Mouse (Mus musculus) left cerebral cortex, adult 2 months (tissue): Measurements from ENCODE around the gene Plpp3. TPM values are rescaled to one million over a fixed set of nuclear protein-coding genes. Genes with fewer than 3 reads are reported as not detected.
"Not testable (repeated sequence)": the region's sequence is repeated elsewhere in the genome, so short reads cannot be mapped to it uniquely, and the experiment has no call there.

Source experiments
- DNase-seq, 2 experiments: peaks; one replicate each; pipeline ENCODE4 v3.0.0; 2021 to 2022; ENCODE audit warnings: low spot score in 2 of 2, mixed read lengths in 1 of 2; ENCODE audit errors: extremely low spot score in 1 of 2
- H3K27ac ChIP-seq: fragments of 200-600 bp; 2 replicates; pipeline ENCODE4 v1.8.1; 2022
- H3K4me3 ChIP-seq: fragments of 200-600 bp; 2 replicates; pipeline ENCODE4 v1.8.1; 2022
- CTCF ChIP-seq: fragments of 200-600 bp; IDR thresholded peaks from 2 replicates; pipeline ENCODE4 v1.8.1; 2022; ENCODE audit warnings: antibody characterized with exemption, mild to moderate bottlenecking, moderate library complexity
- intact Hi-C: fragments of 180-260 bp; cut with DNase I; formaldehyde crosslinking; loops from one replicate; pipeline ENCODE4 v1.15.1; 2025
- total RNA-seq, 2 experiments: library from RNA; stranded (reverse); gene quantifications; 2 replicates each; pipeline ENCODE4 v1.2.3; 2021

Plpp3 gene
- total RNA-seq, 2 experiments from 2014 or later, result 153 to 180 TPM

- Histone ChIP-seq H3K4me3 (no peak overlapping the region), H3K27ac (no peak overlapping the region)
- intact Hi-C loops, result no loop called here
- DNase-seq, result no peak
- no peak for TF ChIP-seq CTCF
Measured at GRCm38 (mm10) chr4:105254365-105254764, 97.2 kb downstream of the Plpp3 start.

DNA sequence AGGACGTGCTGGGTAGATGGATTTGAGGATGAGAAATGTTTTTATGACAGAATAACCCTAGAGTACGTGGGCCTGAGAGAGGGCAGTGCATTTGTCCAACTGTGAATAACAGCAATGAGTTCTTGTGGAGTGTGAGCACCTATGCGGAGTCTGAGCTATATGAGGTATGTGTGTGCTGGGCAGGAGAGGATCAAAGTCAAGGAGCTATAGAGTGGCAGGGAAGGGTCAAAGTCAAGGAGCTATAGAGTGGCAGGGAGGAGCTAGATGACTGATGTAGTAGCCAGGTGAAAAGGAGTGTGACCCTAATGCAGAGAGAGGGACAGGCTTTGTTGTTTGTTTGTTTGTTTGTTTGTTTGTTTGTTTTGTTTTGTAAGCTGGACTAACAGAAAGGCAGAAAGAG lies 98.0 kb downstream of the Plpp3 start:
- intact Hi-C loops, result no loop called here
- no peak overlapping the region for H3K27ac ChIP-seq
- H3K4me3 ChIP-seq, result no peak overlapping the region
- DNase-seq, result no peak
- TF ChIP-seq CTCF, result no peak

DNA sequence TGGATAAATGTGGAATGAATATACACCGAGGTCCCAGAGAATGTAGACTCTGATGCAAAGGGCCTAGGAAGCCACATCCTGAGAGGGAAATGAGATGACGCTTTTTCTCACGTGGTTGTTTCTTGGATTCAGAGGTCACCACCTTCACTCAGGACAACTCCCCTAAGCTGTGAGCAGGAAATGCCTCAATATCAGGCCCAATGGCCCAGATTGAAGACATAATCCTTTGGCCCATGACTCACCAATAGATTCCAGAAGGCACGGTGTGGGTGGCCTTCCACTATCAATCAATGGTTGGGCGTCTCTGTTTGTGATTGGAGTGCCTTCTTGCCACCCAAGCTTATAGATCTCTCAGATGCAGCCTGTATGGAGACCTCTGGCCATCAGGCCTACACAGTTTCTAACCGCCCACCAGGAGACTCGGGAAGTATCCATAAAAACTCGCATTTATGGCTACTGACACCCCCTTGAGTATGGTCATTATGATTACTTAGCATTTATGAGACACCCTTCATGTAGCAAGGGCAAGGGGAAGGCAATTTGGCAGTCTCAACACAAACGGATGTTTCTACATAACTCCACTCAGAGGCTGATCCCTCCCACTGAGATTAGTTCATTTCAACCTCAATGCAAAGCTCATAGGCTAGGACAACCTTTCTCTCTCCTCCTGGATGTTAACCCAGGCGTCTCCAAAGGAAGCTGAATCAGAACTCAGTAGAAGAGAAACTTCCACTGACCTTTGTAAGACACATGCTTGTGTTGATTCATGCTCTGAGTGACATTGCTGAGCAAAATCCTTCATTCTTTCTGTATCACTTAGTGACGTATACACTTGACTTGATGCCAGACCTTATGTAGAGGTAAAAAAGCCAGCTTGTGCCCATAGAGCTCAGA lies 100.8 kb downstream of the Plpp3 start:
- no peak overlapping the region for H3K4me3 ChIP-seq
- intact Hi-C loops, result no loop called here
- no peak for TF ChIP-seq CTCF
- no peak overlapping the region for H3K27ac ChIP-seq
- DNase-seq, result no peak

DNA sequence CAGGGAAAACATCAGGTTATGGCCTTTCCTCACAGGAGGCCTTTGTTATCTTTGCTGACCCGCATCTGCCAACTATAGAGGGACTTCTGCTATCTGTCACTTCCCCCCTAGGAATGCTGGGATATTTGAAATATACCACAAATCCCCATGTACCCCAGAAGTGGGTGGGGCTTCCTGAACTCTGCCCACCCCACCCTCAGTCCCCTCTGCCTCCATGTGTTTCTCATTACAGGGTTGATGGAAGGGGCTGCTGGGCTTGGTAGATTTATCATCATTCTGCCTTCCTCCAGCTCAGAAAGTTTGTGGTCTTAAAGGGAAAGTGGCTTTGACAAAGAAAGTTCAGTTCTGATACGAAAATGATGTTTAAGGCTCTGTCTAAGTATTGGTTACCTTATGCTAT lies 103.2 kb downstream of the Plpp3 start:
- TF ChIP-seq CTCF, result no peak
- intact Hi-C loops, result no loop called here
- Histone ChIP-seq H3K27ac (no peak overlapping the region), H3K4me3 (no peak overlapping the region)
- no peak for DNase-seq

DNA sequence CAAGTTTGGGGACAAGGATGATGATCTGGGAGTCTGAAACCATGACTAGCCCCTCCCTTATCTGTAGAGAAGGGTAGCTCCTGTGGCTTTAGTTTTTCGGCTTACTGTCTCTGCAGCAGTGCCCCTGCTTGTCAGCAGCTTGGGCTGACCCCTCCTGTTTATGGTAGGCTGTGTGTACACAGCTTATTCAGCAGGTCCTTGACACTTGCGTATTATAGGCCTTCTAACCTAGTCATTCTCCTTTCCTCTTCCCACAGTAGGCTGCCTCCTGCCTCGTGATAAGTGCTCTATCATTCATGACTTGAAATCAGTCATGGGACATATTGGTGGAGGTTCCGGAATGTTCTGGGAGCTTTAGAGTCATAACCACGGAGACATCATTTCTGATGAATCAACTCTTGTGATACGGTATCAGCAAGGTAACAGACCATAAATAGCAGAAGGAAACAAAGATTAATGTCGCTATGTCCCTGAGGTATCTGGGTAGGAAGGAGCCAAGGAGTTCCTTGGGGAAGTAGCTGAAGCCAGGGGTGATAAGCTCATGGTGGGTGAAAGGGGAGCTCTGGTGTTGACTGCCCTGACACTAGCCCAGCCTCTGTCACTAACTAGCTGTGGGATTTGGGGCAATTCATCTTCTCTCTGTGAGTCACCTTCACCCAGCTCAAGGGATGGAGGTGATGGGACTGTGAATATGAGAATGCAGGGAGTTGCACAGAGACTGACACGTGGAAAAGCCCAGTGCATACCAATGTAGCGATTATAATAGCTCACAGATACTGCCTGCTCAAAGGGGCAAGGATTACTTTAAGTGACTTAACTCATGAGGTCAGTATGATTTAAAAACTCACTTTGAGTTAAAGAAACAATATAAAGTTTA lies 104.0 kb downstream of the Plpp3 start:
- no peak for DNase-seq
- intact Hi-C loops, result no loop called here
- Histone ChIP-seq H3K27ac (no peak overlapping the region), H3K4me3 (no peak overlapping the region)
- no peak for TF ChIP-seq CTCF

DNA sequence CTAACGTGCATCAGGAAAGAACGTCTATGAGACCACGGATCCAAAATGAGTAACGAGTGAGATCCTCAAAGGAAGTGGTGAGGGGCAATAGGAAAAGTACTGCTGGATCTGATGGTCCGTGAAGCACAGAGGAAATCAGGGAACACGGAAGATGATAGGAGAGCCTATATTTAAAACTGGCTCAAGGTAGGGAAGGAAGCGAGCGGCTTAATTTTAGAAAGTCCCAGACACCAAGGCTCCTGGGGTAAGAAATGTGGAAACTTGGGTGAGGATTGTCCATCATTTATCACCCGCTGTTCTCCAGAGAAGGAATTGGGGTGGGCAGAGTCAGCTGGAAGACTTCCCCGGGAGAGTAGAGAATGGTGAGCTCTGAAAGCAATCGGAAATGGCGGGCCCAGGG lies 105.2 kb downstream of the Plpp3 start:
- Histone ChIP-seq H3K4me3 (no peak overlapping the region), H3K27ac (no peak overlapping the region)
- intact Hi-C loops, result no loop called here
- no peak for TF ChIP-seq CTCF
- no peak for DNase-seq

DNA sequence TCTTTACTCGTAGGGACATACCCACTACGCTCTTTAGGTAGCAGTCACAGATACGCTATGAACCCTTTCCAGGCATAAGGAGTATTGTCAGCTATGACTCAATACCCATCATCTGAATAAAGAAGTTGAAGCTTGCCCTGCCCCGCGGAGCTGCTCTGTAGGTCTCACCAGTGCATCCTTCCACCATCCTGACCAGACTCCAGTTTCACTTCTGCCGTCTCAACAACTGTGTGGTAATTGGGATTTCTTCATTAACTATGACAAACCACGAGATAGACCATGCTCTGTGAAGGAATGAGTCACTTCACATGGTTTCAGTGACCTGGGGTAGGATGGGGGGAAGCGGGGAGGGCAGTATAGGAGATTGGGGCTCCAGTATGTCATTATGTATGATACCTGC lies 106.5 kb downstream of the Plpp3 start:
- intact Hi-C loops, result no loop called here
- DNase-seq, result no peak
- Histone ChIP-seq H3K27ac (no peak overlapping the region), H3K4me3 (no peak overlapping the region)
- TF ChIP-seq CTCF, result no peak

- DNase-seq, result no peak
- intact Hi-C loops, result no loop called here
- Histone ChIP-seq H3K27ac (no peak overlapping the region), H3K4me3 (no peak overlapping the region)
- no peak for TF ChIP-seq CTCF
Measured at GRCm38 (mm10) chr4:105265041-105265440, 107.9 kb downstream of the Plpp3 start.

DNA sequence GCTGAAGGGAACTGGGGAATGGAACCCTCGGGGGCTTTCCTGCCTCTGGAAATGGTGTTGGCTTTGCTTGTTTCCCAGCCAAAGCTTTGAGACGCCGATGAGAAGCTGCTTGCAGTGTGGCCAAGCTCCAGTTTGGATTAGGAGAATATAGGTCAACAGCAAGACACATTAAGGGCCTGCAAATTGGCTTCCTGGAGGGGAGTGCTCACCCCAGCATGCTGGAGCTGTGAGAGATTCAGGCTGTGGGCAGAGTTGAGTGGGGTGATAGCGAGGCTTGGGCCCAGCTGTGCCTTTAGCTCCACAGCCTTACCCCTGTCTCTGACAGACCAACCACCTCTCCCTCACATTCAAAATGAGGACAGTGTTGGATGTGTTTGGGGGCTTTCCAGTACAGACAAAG lies 108.5 kb downstream of the Plpp3 start:
- DNase-seq, result no peak
- no peak for TF ChIP-seq CTCF
- intact Hi-C loops, result no loop called here
- H3K27ac ChIP-seq, result no peak overlapping the region
- H3K4me3 ChIP-seq, result no peak overlapping the region

DNA sequence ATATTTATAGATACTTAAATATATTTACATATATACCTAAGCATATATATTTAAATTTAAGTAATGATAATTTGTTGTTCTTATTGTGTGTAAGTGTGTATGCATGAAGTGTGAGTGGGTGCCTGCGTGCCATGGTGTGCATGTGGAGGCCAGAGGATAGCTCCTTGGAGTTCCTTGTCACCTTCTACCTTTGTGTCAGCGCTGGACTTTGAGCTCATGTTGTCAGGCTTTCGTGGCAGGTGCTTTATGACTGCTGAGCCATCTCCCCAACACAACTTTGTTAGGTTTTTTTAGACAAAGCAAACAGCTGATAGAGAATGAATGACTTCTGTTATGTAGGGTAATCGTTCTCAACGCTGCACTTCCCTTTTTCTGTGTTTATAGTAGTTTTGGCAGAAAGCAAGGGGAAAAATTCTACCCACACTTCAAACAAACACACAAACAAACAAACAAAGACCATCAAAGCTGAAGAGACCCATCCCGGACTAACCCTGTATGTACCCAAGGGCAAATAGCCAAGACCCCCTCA lies 111.1 kb downstream of the Plpp3 start:
- intact Hi-C loops, result no loop called here
- no peak for TF ChIP-seq CTCF
- DNase-seq, result no peak
- Histone ChIP-seq H3K4me3 (no peak overlapping the region), H3K27ac (no peak overlapping the region)

DNA sequence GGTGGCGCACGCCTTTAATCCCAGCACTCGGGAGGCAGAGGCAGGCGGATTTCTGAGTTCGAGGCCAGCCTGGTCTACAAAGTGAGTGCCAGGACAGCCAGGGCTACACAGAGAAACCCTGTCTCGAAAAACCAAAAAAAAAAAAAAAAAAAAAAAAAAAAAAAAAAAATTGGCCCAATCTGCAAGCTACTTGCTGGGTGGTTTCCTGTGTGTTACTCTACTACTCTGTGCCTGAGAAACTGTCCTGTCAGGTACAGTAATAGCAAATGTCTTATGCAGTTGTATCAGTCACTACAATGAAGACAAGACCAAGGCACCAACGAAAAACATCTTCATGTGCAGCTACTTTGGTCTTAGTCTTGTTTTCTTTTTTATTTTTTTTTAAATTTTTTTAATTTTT lies 112.3 kb downstream of the Plpp3 start:
- intact Hi-C loops, H3K4me3 ChIP-seq, H3K27ac ChIP-seq, DNase-seq: not testable (repeated sequence)

DNA sequence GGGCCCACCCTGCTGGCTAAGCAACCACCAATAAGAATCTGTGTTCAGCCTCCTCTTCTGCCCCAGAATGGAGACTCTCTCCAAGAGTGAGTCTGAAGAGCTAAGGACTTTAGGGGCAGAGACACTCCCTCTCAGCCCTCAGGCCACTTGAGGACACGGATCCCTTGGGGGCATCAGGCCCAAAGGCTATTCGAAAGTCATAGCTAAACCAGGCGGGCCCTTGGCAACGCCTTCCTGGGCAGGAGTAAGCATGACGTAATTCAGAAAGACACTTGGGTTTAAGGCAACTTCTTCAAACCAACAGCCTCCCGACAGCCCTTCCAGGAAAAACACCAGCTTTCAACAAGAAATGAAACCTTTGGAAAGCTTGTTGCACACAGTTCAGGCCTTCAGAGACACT lies 114.0 kb downstream of the Plpp3 start:
- Histone ChIP-seq H3K27ac (no peak overlapping the region), H3K4me3 (no peak overlapping the region)
- DNase-seq, result no peak
- TF ChIP-seq CTCF, result no peak
- intact Hi-C loops, result no loop called here
